Mouse (Mus musculus) ES-CJ7 (cell line): Measurements from ENCODE around the gene Gmip.

Experiments used
- DNase-seq: peaks from one replicate; pipeline ENCODE4 v3.0.0; 2011; ENCODE audit warnings: low read depth, low spot score

The Gmip gene

DNA sequence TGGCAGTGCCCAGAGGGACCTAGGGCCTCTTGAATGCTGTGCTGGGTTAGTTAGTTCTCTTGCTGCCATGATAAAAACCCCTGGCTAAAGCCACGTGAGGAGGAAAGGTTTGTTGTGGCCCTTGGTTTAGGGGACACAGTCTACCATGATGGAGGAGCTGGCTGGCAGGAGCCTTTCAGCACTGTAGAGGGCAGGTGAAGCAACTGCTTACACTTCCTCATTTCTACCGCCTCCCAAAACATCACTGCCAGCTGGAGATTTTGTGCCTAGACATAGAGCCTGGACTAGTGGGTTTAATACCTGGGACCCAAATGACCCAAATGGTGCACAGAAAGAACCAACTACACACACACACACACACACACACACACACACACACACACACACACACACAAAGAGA is 52.8 kb downstream of the Gmip start:
- DNase-seq, result no peak

DNA sequence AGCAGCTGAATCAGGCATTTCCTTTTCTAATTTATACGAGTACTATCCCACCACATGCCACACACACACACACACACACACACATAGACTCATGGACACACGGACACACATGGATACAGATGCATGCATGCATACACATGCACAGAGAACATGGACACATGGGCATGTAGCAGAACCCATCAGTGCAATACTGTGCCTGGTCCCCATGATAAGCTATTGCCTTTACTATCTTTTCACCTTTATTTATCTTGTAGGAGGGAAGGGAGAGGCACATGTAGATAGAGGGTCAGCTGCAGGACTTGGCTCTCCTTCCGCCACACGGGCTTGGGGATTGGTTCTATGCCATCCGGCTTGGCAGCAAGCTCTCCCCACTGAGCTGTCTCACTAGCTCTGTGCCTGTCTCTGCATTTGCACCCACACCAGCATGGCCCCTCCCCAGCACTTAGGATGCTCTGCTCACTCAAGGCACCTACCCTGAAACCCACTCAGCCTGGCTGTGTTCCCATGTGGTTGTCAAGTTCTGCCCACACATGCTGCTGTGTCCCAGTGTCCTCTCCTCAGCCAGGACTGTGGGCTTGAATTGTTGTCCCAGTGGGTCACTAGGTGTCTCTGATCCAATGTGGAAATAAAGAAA is 55.0 kb downstream of the Gmip start:
- DNase-seq, result no peak

DNA sequence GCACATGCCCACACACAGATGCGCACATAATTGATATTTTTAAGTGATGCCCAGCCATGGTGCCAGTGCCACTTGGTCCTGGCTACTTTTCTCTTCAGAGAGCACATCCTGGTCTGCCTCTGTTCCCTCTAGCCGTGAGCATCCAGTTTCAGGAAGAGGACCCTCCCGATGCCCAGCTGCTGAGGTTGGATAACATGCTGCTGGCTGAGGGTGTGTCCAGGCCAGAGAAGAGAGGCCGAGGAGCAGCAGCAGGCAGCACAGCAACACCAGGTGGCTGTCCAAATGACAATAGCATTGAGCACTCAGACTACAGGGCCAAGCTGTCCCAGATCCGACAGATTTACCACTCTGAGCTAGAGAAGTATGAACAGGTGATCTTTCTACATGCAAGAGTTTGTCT is 55.7 kb downstream of the Gmip start:
- DNase-seq, result no peak

DNA sequence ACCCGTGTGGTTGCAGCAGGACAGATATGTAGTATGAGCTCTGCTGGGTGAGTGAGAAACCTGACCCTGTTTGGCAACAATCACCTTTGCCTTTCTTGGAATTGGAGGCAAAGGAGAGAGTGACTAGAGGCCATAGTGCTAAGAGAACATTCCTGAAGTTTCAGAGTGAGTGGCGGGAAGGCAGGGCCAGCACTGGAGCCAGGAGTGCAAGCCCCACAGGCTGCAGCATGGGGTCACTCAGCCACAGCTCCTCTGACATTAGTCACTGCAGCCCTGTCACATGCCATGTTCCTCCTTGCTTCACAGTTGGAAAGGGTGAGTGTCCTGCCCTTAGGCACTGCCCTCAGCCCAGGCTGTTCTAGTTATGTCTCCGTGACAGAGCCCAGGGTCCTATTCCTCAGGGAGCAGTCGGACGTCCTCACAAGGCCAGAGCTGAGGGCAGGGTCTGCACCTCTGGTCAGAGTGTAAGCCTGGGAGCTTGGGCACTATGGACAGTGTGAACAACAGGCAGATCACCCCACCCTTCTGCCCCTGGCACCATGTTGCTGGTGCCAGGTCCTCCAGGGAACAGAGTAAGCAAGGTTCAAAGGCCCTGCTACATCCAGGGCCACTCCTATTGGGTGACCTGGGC is 59.3 kb downstream of the Gmip start:
- no peak for DNase-seq

DNA sequence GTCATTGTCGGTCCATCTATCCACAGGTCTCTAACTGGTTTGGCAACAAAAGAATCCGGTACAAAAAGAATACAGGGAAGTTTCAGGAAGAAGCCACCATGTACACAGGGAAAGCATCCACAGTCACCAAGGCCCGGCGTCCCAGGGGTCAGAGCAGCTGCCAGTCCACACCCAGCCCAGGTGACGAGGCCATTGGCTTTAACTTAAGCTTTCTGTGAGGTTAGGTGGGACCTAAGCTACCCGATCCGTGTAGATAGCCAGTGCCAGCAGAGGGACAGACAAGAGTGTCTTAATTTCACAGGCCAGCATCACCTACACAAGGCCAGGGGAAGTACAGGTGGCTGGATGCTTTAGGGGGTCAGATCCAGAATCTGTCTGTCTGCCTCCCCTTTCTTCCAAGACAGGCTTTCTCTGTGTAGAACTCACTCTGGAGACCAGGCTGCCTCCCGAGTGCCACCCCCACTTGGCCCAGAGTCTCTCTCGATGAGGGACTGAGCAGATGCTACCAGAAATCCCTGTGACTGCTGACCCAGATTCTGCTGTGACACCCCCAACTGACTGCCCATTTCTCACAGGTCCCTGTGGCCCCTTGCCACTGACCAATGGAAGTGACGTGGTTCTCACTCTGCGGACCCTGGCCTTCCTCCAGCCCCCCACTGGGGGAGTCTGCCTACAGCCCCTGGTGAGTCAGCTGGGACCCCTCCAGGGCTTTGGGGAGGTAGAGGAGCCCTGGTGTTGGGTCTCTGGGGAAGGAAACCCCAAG is 61.7 kb downstream of the Gmip start:
- no peak for DNase-seq

DNA sequence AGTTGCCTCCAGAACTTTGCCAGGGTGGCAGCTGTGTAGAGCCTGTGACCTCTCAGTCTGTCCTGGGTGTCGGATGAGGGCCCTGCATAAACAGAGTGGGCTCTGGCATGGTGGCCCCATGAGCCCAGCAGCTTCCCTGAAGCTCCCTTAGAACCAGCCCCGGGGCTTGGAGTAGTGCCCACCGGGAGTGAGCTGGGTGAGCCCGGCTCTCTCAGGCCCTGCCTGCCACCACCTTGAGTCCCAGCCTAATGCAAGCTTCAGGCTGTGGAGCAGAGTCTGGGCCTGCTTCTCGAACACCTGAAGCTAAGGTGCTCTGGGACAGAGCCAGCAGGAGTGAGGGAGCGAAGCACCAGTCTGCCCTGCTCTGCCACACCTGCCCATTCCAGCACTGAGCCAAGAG is 62.4 kb downstream of the Gmip start:
- DNase-seq, result no peak
